Mouse (Mus musculus) spleen, postnatal 10 days (tissue): ENCODE results near the gene BC025920.

Source experiments
- DNase-seq, 2 experiments: peaks; one replicate each; pipeline ENCODE4 v3.0.0; 2021 to 2022; ENCODE audit warnings: low spot score in 2 of 2

BC025920 gene

DNA sequence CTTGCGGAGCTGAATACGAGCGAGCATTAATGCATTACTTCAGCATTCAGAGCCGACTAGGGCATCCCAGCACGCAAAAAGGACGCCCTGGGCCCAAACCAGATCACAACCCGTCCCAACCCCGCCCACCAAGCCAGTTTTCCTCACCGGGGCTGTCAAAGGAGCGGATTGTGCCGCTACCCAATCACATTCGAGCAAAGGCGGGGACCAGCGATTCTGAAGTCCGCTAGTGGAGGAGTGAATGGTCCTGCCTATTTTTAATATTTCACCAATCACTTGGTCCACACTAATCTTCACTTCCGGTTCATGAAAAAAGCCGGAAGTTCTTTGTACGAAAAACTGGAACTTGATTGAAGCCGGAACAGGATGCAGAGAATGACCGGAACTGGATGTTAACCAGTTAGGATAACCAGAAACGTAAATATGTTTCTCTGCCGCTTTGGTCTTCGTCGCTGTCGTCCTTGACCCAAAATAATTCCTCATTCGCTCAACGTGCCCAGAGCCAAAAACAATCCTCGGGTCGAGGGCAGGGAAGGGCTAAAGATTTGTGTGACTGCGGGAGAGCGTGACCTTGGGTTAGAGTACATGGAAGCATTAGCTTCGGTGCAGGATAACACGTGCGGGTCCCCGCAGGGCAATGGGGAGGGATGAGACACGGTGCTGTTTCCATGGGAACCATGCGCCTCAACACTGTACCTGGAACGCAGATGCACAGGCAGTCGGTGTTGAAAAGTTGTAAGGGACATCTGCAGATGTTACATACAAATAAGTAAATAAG is at the start of gene BC025920:
Gene BC025920 (plus strand): TSS at position 297 of the 778 bp plus-strand sequence.
- DNase-seq, result peak; percentile 82 to 94

DNA sequence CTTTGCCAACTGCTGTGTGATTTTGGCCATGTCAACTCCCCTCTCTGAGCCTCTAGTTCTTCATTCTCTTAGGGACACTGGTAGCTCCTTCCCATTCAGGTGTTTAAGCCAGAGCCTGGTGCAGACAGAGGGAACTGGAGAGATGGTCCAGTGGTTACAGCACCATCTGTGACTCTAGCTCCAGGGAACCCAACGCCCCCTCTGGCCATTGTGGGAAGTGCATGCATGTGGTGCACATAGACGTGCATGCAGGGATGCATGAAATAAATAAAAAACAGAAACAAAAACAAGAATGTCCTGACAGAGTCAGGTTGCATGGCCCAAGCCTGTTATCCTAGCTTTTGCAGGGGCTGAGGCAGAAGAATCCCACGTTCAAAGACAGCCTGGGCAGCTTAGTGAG is 49.8 kb upstream of the BC025920 start:
- peak in 1 of 2 experiments; percentile 54 for DNase-seq

DNA sequence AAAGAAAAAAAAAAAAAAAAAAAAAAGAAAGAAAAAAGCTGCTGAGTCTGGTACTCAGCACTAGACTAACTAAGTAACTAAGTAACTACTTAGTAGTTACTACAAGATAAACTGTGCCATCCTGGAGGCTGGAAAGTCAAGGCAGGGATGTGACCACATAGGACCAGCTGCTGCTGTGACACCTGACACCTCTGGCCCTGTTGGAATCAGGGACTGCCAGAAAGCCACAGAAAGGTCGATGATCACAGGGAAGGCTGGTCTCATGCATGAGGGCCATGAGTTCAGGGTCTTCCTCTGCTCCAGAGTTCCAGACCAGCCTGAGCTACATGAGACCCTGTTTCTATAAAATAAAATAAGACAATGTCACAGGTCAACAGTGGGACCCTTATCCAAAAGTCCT is 48.6 kb upstream of the BC025920 start:
- DNase-seq, result no peak

DNA sequence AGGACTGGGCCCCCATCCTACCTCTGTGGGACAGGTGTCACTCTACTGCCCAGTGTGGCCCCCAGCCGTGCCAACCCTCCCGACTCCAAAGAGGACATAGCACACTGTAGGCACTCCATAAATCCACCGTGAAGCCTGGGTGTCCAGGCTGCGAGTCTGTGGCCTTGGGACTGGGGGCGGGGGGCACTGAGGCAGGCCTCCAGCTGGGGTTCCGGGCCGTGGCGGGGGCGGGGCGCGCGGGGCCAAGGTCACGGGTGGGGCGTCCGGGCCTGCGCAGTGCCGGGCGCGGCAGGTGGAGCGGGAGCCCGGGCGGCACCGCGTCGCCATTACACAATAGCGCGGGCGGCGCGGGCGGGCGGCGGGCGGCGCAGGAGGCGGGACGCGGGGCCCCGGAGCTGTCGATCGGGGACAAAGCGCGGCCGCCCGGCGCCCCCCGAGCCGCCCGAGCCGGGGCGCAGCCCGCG is 46.9 kb upstream of the BC025920 start, which contains the start of gene Aes:
Gene Aes (plus strand): TSS at position 326 of the 464 bp plus-strand sequence.
- peak; percentile 68 to 81 for DNase-seq

DNA sequence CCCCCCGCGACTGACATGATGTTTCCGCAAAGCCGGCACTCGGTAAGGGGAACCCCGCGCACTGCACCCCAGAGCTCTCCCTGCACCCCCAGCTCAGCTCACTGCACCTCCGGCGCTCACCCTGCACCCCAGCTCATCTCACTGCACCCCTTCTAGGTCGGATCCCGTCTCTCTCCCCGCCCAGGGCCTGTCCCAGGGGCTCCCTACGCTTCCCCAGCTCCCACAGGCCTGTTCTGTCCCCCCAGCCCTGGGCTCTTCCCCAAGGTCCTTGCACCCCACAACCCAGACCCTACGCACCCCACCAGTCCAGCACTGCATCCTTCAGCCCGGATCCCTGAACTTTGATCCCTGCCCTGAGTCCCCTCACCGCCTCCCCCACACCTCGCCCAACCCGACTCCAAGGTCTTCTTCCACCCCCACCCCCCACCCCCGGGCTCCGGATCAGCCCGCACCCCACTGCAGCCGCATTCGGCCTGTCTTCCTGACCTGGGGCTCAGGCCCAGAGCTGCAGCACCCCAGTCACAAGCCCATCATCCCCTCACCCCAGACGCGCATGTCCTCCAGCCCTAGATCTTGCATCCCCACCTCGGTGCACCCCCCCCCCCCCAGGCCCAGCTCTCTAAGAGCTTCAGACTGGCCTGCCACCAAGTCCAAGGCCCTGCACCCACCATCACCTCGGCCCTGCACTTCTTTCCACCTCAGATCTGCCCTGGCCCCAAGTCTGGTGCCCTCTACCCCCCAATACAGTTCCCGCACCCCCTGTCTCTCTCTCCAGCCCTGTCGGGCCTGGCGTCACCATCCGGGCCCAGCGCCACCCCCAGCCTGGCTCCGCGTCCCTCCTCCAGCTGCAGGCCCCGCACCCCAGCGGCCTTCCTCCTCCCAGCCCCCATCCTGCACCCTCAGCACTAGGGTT is 46.2 kb upstream of the BC025920 start:
- DNase-seq, result peak; percentile 71 to 75

DNA sequence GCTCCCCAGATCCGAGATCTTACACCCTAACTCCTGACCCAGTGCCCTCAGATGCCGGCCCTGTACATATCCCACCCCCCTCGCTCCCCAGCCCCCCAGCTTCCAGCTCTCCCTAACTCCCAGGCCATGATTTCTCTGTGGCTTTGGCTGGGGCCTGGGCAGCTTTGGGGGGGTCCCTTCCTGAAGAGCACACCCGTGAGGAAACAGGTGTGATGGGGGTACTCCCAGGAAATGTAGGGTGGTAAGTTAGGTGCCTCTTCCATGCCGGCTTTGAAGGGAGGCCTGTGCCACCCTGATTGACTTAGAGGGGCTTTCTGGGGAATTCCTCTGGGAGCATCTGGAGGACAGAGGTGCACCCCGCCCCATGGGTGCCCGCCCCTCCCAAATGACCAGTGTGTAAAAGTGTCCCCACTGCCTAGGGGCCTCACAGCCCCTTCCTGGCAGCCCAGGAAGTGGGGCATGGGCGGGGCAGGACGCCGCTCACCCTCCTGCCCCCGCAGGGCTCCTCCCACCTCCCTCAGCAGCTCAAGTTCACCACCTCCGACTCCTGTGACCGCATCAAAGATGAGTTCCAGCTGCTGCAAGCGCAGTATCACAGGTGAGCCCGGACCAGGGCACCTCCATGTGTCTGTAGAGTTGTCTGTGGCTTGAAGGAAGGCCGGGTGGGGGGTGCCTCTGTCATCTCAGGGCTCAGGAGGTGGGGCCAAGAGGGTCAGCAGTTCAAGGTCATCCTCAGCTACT is 45.2 kb upstream of the BC025920 start:
- DNase-seq, result peak; percentile 50 to 76

DNA sequence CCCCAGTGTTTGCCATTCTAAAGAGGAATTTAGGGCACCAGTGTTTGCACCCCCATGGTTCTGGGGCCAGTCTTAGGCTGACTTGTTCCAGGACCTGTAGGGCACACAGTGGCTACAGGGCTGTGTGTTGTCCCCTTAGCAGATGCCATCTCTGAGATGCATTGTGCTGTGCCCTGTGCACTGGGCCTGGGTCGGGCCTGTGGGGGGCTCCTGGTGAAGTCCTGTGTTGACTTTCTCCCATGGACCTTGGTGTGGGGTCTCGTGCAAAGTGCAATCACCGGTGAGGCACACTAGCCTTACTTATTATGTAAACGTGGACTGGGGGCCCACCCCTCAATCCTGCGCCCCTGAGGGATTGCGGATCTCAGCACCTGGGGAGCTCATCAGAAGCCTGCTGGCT is 43.7 kb upstream of the BC025920 start:
- no peak for DNase-seq

DNA sequence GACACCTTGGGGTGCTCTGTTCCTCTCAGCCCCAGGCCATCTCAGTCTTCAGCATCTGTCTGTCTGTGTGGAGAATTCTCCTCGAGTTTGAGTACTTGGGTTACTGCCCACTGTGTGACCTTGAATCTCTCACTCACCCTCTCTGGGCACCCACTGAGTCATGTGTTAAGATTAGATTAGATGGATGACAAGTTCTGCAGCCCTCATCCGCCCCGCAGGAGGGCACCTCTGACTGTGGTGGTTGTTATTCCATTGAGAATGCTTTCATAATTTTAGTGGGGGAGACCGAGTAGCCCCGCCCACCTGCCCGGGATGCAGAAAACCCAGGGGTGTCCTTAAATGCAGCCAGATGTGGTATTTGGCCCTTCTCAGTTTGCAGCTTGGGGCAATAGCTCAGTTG is 42.6 kb upstream of the BC025920 start:
- DNase-seq, result no peak

DNA sequence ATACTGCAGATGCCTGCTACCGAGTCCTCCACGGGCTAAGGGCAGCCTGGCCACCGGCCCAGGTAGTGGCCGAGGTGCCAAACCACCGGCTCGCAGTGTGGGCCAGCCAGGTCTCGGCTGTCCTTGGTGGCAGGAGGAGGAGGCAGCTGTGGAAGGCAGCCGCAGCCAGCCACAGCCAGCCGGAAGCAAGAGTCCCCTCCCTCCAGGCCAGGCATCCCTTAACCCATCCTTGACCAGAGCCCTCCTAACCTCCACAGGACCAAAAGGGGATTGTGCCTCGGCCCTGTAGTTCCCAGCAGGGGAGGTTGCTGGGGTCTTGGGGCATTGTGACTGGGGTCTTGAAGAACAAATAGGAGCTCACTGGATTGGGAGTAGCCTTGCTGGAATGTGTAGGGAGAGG is 41.9 kb upstream of the BC025920 start:
- DNase-seq, result no peak

DNA sequence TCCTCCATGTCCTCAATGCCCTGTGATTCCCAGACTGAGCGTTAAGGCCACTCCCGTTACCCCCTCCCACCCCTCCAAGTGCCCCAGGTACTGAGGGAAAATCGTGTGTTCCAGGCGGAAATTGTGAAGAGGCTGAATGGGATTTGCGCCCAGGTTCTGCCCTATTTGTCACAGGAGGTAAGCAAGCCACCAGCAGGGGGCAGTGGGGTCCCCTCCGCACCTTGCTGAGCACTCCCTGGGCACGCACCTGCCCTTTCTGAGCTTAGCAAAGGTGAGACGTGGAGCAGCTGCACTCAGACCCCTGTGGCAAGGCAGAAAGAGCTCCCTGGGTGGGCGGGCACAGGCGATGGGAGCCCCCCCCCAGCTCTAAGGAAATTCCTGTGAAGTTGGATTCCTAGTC is 41.3 kb upstream of the BC025920 start:
- DNase-seq, result peak in 1 of 2 experiments; percentile 81

DNA sequence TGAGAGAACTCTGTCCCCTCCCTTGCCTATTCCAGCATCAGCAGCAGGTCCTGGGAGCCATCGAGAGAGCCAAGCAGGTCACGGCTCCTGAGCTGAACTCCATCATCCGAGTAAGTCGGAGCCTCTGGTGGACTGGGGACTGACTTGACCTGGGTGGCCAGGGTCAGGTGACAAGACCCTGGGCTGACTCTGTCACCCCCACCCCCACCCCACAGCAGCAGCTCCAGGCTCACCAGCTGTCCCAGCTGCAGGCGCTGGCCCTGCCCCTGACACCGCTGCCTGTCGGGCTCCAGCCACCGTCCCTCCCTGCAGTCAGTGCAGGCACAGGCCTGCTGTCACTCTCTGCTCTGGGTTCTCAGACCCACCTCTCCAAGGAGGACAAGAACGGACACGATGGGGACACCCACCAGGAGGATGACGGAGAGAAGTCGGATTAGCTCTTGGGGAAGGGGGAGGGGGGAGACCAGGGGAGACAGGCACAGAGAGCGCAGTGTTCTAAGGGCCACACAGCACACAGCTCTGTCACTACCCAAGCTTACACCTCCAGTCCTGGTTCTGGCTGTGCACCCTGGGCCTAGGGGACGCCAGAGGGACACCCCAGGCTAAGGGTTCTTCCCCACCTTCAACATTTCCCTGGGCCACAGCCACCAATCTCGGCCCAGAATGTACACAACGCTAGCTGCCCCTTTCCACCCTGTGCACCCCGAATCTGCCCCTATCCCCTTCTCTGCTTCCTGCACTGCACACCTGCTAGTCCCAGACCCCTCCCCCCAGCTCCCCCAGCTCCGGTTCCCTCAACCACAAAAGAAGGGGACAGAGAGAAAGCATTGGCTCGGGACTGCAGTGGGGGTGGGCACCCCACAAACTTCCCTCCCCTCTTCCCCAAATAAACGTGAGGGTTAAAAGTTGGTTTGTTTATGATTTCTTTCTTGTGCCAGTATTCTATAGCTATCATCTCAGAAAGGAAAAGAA is 40.5 kb upstream of the BC025920 start:
- no peak for DNase-seq

DNA sequence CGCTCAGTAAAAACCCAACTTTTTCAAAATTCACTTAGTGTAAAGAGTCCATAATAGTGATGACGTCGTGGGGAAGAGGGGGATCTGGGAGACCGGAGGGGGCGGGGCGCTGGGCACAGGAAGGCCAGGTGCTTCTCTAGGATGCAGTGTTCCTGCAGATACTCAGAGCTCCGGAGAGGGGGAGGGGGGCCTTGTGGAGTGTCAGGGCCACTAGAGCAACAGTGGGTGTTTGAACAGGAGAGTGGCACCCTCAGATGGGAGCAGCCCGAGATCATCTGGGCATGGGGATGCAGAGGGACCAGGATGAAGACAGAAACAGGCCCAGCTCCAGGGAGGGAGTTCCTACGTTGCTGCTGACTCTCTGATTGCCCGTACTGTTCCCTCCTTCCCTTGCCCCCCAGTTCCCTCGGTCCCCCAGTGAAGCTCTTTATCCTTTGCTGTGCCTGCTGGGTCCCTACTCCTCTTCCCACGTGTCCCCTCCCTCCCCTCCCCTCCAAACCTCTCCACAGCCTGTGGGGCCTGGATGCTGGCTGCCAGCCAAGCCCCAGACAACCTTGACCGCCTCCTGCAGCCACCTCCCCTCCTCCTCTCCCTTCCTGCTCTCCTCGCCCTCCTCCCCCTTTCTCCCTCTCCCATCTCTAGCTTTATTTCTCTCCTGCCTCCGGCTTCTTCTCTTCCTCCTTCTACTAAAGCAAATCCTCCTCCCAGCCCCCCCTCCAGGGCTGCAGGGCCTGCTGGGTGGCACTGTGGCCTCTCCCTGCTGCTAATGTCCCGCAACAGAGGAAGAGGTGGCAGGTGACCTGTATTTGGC is 37.5 kb upstream of the BC025920 start:
- no peak for DNase-seq

DNA sequence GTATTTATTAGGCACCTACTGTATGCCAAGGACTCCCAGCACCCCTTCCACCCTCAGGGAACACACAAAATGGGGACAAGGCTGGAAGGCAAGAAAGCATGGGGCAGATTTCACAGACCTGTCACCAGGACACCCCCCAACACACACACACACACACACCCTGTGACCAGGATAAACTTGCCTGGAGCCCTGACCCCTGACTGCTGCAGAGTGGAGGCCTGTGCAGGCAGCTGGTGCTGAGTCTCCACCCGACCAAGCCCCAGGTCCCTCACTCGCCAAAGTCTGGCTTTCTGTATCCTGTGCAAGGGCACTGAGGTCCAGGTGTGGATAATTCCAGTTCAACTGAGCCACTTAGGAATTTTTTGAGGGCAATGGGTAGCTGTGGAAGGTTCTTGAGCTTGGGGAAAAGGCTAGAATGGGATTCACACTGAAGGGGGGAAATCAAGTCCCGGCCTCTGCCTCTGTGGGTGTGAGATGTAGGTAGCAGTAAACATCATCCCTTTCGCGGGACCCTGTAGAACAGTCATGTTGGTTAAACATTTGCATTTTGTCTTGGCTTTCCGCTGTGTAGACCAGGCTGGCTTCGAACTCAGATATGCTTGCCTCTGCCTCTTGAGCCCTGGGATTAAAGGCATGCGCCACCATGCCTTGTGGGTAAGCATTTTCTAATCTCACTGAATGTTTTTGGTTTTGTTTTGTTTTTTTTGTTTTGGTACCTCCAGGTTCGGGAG is 36.4 kb upstream of the BC025920 start:
- no peak for DNase-seq

DNA sequence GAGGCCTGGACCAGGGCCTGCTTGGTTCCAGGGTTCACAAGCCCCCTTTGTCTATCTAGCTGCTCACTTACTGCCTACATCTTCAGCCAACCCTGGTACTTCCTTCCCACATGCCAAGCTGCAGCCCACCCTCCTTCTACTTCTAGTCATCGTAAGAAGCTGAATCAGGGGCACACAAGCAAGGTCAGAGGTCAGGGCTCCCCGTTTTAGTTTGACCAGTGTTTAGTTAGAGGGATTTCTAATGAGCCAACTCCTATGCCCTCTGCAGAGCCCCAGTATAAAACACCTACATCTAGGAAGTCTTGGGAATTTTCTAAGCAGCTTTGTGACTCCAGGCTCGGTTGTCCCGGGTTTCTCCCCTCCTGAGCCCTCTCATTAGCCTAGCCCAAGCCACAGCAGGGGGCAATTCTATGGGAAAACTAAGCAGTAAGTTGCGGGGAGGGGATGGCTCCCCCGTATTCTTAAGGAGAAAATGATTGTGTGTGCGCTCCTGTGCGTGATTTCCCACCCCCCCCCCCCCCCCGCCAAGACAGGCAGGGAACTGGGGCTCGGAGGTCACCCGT is 35.8 kb upstream of the BC025920 start:
- no peak for DNase-seq

DNA sequence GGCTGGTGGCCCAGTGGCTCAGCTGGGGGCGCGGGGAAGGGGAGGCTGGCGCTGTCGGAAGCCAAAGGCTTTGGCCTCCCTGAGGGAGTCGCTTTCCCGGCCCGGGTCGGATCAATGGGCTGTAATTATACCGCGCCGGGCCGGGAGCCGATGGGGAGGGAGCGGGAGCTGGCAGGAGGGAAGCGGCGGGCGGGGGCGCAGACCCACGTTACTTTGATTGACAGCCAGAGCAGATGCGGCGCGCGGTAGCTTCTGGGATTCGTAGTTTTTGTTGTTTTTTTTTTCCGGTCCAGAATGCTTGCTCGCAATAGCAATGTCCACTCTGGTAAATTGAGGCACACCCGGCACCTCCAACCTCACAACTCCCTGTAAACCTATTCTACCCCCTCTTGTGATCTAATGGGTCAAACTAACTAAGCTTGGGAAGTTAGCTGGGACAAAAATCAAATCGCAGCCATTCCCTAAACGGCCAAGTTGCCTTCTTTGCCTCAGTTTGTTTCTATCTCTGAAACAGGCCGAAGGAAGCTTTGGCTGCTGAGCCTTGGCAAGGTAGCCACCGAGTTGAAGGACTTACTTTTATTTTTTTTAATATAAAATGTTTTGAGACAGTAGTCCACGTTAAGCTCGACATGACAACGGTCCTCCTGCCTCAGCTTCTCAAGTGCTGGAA is 35.1 kb upstream of the BC025920 start:
- DNase-seq, result peak; percentile 67 to 84

DNA sequence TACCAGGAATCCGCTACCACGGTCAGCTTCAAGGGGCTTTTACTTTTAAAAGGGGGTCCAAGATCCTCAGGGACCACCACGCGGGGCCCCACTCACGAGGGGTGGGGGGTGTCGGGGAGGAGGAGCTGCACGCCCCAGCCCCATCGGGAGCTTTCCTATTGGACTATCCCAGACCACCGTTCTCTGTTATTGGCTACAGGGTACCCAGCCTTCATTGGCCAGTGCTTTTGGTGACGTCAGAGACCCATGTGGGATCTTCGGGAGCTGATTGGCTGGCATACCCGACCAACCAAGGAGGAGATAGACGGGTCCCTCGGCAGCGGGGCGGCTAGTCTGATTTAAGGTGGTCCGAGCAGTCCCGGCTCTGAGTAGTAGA is 34.6 kb upstream of the BC025920 start:
- peak; percentile 79 to 92 for DNase-seq

DNA sequence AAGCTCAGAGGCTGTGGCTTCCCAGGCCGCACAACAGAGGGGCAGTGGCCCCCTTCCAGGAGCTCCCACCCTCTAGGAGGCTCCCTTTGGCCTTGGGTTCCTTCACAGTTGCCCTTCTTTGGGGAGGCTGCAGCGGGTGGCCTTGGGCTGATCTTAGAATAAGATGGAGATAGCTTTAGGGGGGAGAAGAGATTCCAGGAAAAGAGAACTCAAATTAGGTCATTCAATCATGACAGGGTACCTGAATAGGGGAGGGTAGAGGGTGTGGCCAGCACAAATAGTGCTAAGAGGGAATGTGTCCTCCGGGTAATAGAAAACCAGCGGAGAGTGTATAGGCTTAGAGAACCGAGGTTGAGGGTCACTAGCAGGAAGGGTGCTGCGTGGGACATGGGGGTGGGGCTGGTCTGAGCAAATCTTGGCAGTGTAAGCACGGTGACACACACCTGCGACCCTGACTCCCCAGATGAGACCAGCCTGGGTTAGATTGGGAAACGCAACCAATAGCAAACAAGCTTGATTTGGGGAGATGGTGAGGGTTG is 33.9 kb upstream of the BC025920 start:
- DNase-seq, result no peak

DNA sequence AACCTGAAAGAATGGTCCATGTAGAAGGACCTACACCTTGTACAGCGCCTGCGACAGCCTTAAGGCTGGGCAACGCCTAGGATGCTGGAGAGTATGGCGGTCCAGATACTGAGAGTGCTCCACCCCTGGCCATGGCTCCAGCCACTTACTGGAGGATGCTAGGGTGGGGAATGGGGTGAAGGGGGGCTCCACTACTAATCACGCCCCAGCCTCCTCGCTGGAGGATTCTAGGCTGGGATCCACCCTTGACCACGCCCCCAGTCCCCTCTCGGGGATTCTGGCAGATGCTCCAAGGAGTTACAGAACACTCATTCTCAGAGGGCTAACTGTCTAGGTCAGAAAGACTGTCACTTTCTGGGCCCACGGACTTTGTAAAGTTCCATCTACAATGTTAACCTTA is 33.1 kb upstream of the BC025920 start:
- DNase-seq, result peak in 1 of 2 experiments; percentile 40
